Mouse (Mus musculus): ENCODE results near the gene Gm20388. TPM values are rescaled to one million over a fixed set of nuclear protein-coding genes. Genes with fewer than 3 reads are reported as not detected.

The Gm20388 gene
- polyA plus RNA-seq, 1 experiment from 2014 or later = 3.6 TPM

GRCm38 (mm10) chr8:120589921-120590320 is 679.3 kb downstream of the Gm20388 start:
- Histone ChIP-seq H3K4me1 (peaks cover 45% of the 10 kb centered on the region), H3K9me3 (no peaks in the 10 kb centered on the region), H3K36me3 (replicated peaks) (peaks cover 27% of the 10 kb centered on the region), H3K27ac (replicated peaks) (peak overlapping the region; percentile 81), H3K27me3 (replicated peaks; ENCODE audit: low read depth, poor library complexity, severe bottlenecking) (no peaks in the 10 kb centered on the region), H3K4me3 (peak overlapping the region; percentile 89)
- WGBS = 65% methylated on average over 2 of the region's 2 CpGs
- DNase-seq (ENCODE audit: low spot score) = no peak

- H3K27ac ChIP-seq (replicated peaks) = no peak overlapping the region
- no peak for DNase-seq (ENCODE audit: low spot score)
- peaks cover 43% of the 10 kb centered on the region for H3K4me1 ChIP-seq
- H3K4me3 ChIP-seq = no peak overlapping the region
- peaks cover 7% of the 10 kb centered on the region; the same call in 1 of the 2 replicates for H3K27me3 ChIP-seq (replicated peaks; ENCODE audit: low read depth, poor library complexity, severe bottlenecking)
- peaks cover 10% of the 10 kb centered on the region for H3K36me3 ChIP-seq (replicated peaks)
- WGBS = 76% methylated on average over 10 of the region's 10 CpGs
- no peaks in the 10 kb centered on the region for H3K9me3 ChIP-seq
Measured at GRCm38 (mm10) chr8:120591587-120592292, 681.1 kb downstream of the Gm20388 start.

- H3K4me1 ChIP-seq = peaks cover 26% of the 10 kb centered on the region
- no peaks in the 10 kb centered on the region for H3K9me3 ChIP-seq
- no peak for DNase-seq (ENCODE audit: low spot score)
- H3K27ac ChIP-seq (replicated peaks) = no peak overlapping the region
- no peak overlapping the region for H3K4me3 ChIP-seq
- H3K27me3 ChIP-seq (replicated peaks; ENCODE audit: low read depth, poor library complexity, severe bottlenecking) = peaks cover 28% of the 10 kb centered on the region
- 88% methylated on average over 5 of the region's 5 CpGs for WGBS
- no peaks in the 10 kb centered on the region for H3K36me3 ChIP-seq (replicated peaks)
Measured at GRCm38 (mm10) chr8:120594571-120594970, 683.9 kb downstream of the Gm20388 start.

- WGBS = 12% methylated on average over 5 of the region's 5 CpGs
- H3K4me1 ChIP-seq = peaks cover 20% of the 10 kb centered on the region
- H3K36me3 ChIP-seq (replicated peaks) = no peaks in the 10 kb centered on the region
- H3K27ac ChIP-seq (replicated peaks) = no peak overlapping the region
- peak; percentile 77 for DNase-seq (ENCODE audit: low spot score)
- peaks cover 28% of the 10 kb centered on the region for H3K27me3 ChIP-seq (replicated peaks; ENCODE audit: low read depth, poor library complexity, severe bottlenecking)
- H3K4me3 ChIP-seq = no peak overlapping the region
- H3K9me3 ChIP-seq = no peaks in the 10 kb centered on the region
Measured at GRCm38 (mm10) chr8:120595963-120596362, 685.3 kb downstream of the Gm20388 start.

GRCm38 (mm10) chr8:120598579-120598978 is 687.9 kb downstream of the Gm20388 start:
- peak overlapping the region; percentile 54; the same call in 1 of the 2 replicates for H3K27ac ChIP-seq (replicated peaks)
- WGBS = 27% methylated on average over 24 of the region's 24 CpGs
- peak overlapping the region; percentile 28; the same call in 1 of the 2 replicates for H3K4me3 ChIP-seq
- H3K9me3 ChIP-seq = peaks cover 6% of the 10 kb centered on the region; the same call in 1 of the 2 replicates
- H3K27me3 ChIP-seq (replicated peaks; ENCODE audit: low read depth, poor library complexity, severe bottlenecking) = peaks cover 28% of the 10 kb centered on the region
- no peaks in the 10 kb centered on the region; the same call in 1 of the 2 replicates for H3K36me3 ChIP-seq (replicated peaks)
- peaks cover 20% of the 10 kb centered on the region for H3K4me1 ChIP-seq
- peak; percentile 47 for DNase-seq (ENCODE audit: low spot score)

GRCm38 (mm10) chr8:120599504-120599903 is 688.9 kb downstream of the Gm20388 start:
- WGBS = 49% methylated on average over 7 of the region's 7 CpGs
- H3K4me1 ChIP-seq = peaks cover 20% of the 10 kb centered on the region
- no peak overlapping the region for H3K4me3 ChIP-seq
- no peaks in the 10 kb centered on the region; the same call in 1 of the 2 replicates for H3K36me3 ChIP-seq (replicated peaks)
- H3K9me3 ChIP-seq = peaks cover 6% of the 10 kb centered on the region; the same call in 1 of the 2 replicates
- H3K27me3 ChIP-seq (replicated peaks; ENCODE audit: low read depth, poor library complexity, severe bottlenecking) = peaks cover 28% of the 10 kb centered on the region
- DNase-seq (ENCODE audit: low spot score) = peak; percentile 72
- no peak overlapping the region for H3K27ac ChIP-seq (replicated peaks)

- Histone ChIP-seq H3K27ac (replicated peaks) (peak overlapping the region; percentile 20; the same call in 1 of the 2 replicates), H3K4me1 (peaks cover 33% of the 10 kb centered on the region), H3K27me3 (replicated peaks; ENCODE audit: low read depth, poor library complexity, severe bottlenecking) (peaks cover 18% of the 10 kb centered on the region), H3K4me3 (no peak overlapping the region), H3K36me3 (replicated peaks) (no peaks in the 10 kb centered on the region; the same call in 1 of the 2 replicates), H3K9me3 (peaks cover 6% of the 10 kb centered on the region; the same call in 1 of the 2 replicates)
- peak; percentile 57 for DNase-seq (ENCODE audit: low spot score)
- 43% methylated on average over 6 of the region's 6 CpGs for WGBS
Measured at GRCm38 (mm10) chr8:120602672-120603071, 692.0 kb downstream of the Gm20388 start.

- Histone ChIP-seq H3K27me3 (replicated peaks; ENCODE audit: low read depth, poor library complexity, severe bottlenecking) (peaks cover 31% of the 10 kb centered on the region), H3K36me3 (replicated peaks) (no peaks in the 10 kb centered on the region), H3K27ac (replicated peaks) (no peak overlapping the region), H3K4me3 (no peak overlapping the region), H3K4me1 (peaks cover 19% of the 10 kb centered on the region), H3K9me3 (no peaks in the 10 kb centered on the region)
- 85% methylated on average over 9 of the region's 9 CpGs for WGBS
- no peak for DNase-seq (ENCODE audit: low spot score)
Measured at GRCm38 (mm10) chr8:120607460-120607859, 696.8 kb downstream of the Gm20388 start.

GRCm38 (mm10) chr8:120607885-120608284 is 697.2 kb downstream of the Gm20388 start:
- no peak overlapping the region for H3K4me3 ChIP-seq
- no peak overlapping the region for H3K27ac ChIP-seq (replicated peaks)
- no peaks in the 10 kb centered on the region for H3K36me3 ChIP-seq (replicated peaks)
- 17% methylated on average over 7 of the region's 7 CpGs for WGBS
- peak; percentile 76 for DNase-seq (ENCODE audit: low spot score)
- peaks cover 17% of the 10 kb centered on the region for H3K4me1 ChIP-seq
- no peaks in the 10 kb centered on the region for H3K9me3 ChIP-seq
- H3K27me3 ChIP-seq (replicated peaks; ENCODE audit: low read depth, poor library complexity, severe bottlenecking) = peaks cover 31% of the 10 kb centered on the region

GRCm38 (mm10) chr8:120610824-120611223 is 700.2 kb downstream of the Gm20388 start:
- no peaks in the 10 kb centered on the region for H3K9me3 ChIP-seq

GRCm38 (mm10) chr8:120614491-120614890 is 703.9 kb downstream of the Gm20388 start:
- no peaks in the 10 kb centered on the region for H3K36me3 ChIP-seq (replicated peaks)
- H3K4me1 ChIP-seq = peaks cover 37% of the 10 kb centered on the region
- peaks cover 26% of the 10 kb centered on the region for H3K27me3 ChIP-seq (replicated peaks; ENCODE audit: low read depth, poor library complexity, severe bottlenecking)
- WGBS = 86% methylated on average over 3 of the region's 3 CpGs
- no peak overlapping the region for H3K4me3 ChIP-seq
- H3K27ac ChIP-seq (replicated peaks) = no peak overlapping the region
- no peak for DNase-seq (ENCODE audit: low spot score)
- H3K9me3 ChIP-seq = no peaks in the 10 kb centered on the region

More at GRCm38 (mm10) chr8:120610824-120611223, 700.2 kb downstream of the Gm20388 start:
- Histone ChIP-seq H3K27me3 (replicated peaks; ENCODE audit: low read depth, poor library complexity, severe bottlenecking) (peaks cover 31% of the 10 kb centered on the region), H3K27ac (replicated peaks) (0 out of 2 replicates have a peak overlapping the region, but pooled peaks have one; percentile 12), H3K36me3 (replicated peaks) (no peaks in the 10 kb centered on the region), H3K4me1 (peaks cover 17% of the 10 kb centered on the region), H3K4me3 (no peak overlapping the region)
- WGBS = 92% methylated on average over 6 of the region's 6 CpGs
- no peak for DNase-seq (ENCODE audit: low spot score)

GRCm38 (mm10) chr8:120616663-120617626 is 706.3 kb downstream of the Gm20388 start:
- DNase-seq (ENCODE audit: low spot score) = peak; percentile 45
- 18% methylated on average over 7 of the region's 8 CpGs for WGBS

More at GRCm38 (mm10) chr8:120616663-120617626, 706.3 kb downstream of the Gm20388 start:
- no peaks in the 10 kb centered on the region for H3K9me3 ChIP-seq
- H3K27me3 ChIP-seq (replicated peaks; ENCODE audit: low read depth, poor library complexity, severe bottlenecking) = 0 out of 2 replicates have a peak, but pooled peaks cover 9% of the 10 kb centered on the region
- no peak overlapping the region for H3K4me3 ChIP-seq
- H3K36me3 ChIP-seq (replicated peaks) = no peaks in the 10 kb centered on the region
- peaks cover 56% of the 10 kb centered on the region for H3K4me1 ChIP-seq
- H3K27ac ChIP-seq (replicated peaks) = peak overlapping the region; percentile 65

Measured in embryonic facial prominence, embryonic 10.5 days (tissue).